Mouse (Mus musculus): ENCODE measurements around the gene Ptprd. TPM values are rescaled to one million over a fixed set of nuclear protein-coding genes. Genes with fewer than 3 reads are reported as not detected.

Ptprd gene
- total and polyA plus RNA-seq, 3 experiments = not detected

DNA sequence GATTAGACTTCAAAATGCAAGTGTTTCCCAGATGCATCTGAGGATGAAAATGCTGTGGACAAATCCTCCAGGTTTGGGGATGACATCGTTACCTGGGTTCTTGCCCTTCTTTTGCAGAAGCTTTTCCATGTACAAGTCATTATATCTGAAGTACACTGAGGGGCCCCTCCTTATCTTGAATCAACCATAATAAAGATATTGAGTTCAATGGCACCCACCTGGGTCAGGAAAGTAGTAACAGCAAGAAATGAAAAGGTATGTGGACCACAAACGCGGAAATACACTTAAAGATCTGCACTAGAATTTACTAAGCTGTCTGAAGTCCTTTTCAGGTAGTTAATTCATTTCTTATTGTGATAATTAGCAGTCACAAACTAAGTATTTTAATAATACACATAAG, 2017.0 kb downstream of the Ptprd start:
- TF ChIP-seq MAX (IDR thresholded peaks at IDR 0.05; ENCODE audit: low read length) (no peak), HCFC1 (IDR thresholded peaks at IDR 0.05; ENCODE audit: low read depth, low read length) (no peak), UBTF (IDR thresholded peaks at IDR 0.05; ENCODE audit: borderline replicate concordance, insufficient read depth, low read depth, low read length) (no peak), TAL1 (IDR thresholded peaks at IDR 0.05; ENCODE audit: low read length) (no peak), SMC3 (IDR thresholded peaks at IDR 0.05; ENCODE audit: low read depth, low read length) (no peak), NELFE (IDR thresholded peaks at IDR 0.05; ENCODE audit: low read depth, low read length) (no peak), RCOR1 (IDR thresholded peaks at IDR 0.05; ENCODE audit: low read depth, low read length) (no peak), NRF1 (IDR thresholded peaks at IDR 0.05; ENCODE audit: insufficient read depth, low read depth, low read length, poor library complexity, severe bottlenecking) (no peak), MYB (IDR thresholded peaks at IDR 0.05; ENCODE audit: low read depth, low read length) (no peak), USF1 (IDR thresholded peaks at IDR 0.05; ENCODE audit: low read depth, low read length) (no peak), MEF2A (IDR thresholded peaks at IDR 0.05; ENCODE audit: extremely low read depth, insufficient replicate concordance, low read depth, low read length, poor library complexity, severe bottlenecking) (no peak), TBP (IDR thresholded peaks at IDR 0.05; ENCODE audit: low read depth, low read length) (no peak), CHD1 (IDR thresholded peaks at IDR 0.05; ENCODE audit: low read depth, low read length) (no peak), POLR2AphosphoS5 (IDR thresholded peaks at IDR 0.05; ENCODE audit: borderline replicate concordance, low read depth, low read length) (no peak), JUND (IDR thresholded peaks at IDR 0.05; ENCODE audit: low read depth, low read length) (no peak), GATA1 (IDR thresholded peaks at IDR 0.05; ENCODE audit: low read depth, low read length) (no peak), MAFK (IDR thresholded peaks at IDR 0.05; ENCODE audit: borderline replicate concordance, low read depth, low read length) (no peak), USF2 (IDR thresholded peaks at IDR 0.05; ENCODE audit: borderline replicate concordance in 1 of 2, insufficient read depth in 1 of 2, low read depth in 1 of 2, low read length in 2 of 2) (no peak), GABPA (IDR thresholded peaks at IDR 0.05; ENCODE audit: low read depth, low read length) (no peak)
- no peaks in the 10 kb centered on the region for H3K9me3 ChIP-seq (replicated peaks; ENCODE audit: insufficient read depth, low read length)
- H3K79me2 ChIP-seq (ENCODE audit: control insufficient read depth, insufficient read depth, low read length, poor library complexity) = no peaks in the 10 kb centered on the region
- H3K27ac ChIP-seq (ENCODE audit: control insufficient read depth, low read depth, low read length) = no peak overlapping the region
- DNase-seq (ENCODE audit: low read depth, low spot score) = no peak
- H3K9ac ChIP-seq (ENCODE audit: control insufficient read depth, low read depth, low read length, poor library complexity, severe bottlenecking) = no peak overlapping the region
- no peaks in the 10 kb centered on the region for H3K4me1 ChIP-seq (ENCODE audit: control insufficient read depth in 1 of 2, insufficient read depth in 2 of 2, low read length in 2 of 2)
- no peak overlapping the region for H3K4me3 ChIP-seq (ENCODE audit: control insufficient read depth in 1 of 2, insufficient read depth in 1 of 2, low read depth in 2 of 2, low read length in 2 of 2)
- H3K27me3 ChIP-seq (ENCODE audit: control insufficient read depth in 1 of 2, insufficient read depth in 2 of 2, low read length in 2 of 2) = no peaks in the 10 kb centered on the region
- no peaks in the 10 kb centered on the region for H3K36me3 ChIP-seq (ENCODE audit: control insufficient read depth in 1 of 2, insufficient read depth in 2 of 2, low read length in 2 of 2)

DNA sequence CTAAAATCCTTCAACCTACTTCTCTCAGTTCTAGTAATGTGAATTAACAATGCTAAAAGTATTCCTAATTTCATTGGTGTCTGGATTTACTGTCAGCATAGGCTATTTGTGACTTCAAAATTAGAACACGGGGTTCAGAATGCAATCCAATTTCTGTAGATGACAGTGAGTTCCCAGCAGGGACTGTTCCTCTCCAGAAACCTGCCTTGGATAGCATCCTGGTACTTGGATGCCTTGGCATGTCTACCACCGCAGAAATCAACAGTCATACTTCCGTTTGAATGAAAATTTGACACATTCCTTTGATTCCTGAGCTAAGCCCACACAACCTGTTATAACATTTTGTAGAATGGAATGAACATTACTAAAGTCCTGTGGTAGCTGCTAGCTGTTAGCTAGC, 2018.3 kb downstream of the Ptprd start:
- Histone ChIP-seq H3K9me3 (replicated peaks; ENCODE audit: insufficient read depth, low read length) (no peaks in the 10 kb centered on the region), H3K79me2 (ENCODE audit: control insufficient read depth, insufficient read depth, low read length, poor library complexity) (no peaks in the 10 kb centered on the region), H3K36me3 (ENCODE audit: control insufficient read depth in 1 of 2, insufficient read depth in 2 of 2, low read length in 2 of 2) (no peaks in the 10 kb centered on the region), H3K27ac (ENCODE audit: control insufficient read depth, low read depth, low read length) (no peak overlapping the region), H3K4me3 (ENCODE audit: control insufficient read depth in 1 of 2, insufficient read depth in 1 of 2, low read depth in 2 of 2, low read length in 2 of 2) (no peak overlapping the region), H3K4me1 (ENCODE audit: control insufficient read depth in 1 of 2, insufficient read depth in 2 of 2, low read length in 2 of 2) (no peaks in the 10 kb centered on the region), H3K27me3 (ENCODE audit: control insufficient read depth in 1 of 2, insufficient read depth in 2 of 2, low read length in 2 of 2) (no peaks in the 10 kb centered on the region), H3K9ac (ENCODE audit: control insufficient read depth, low read depth, low read length, poor library complexity, severe bottlenecking) (no peak overlapping the region)
- no peak for DNase-seq (ENCODE audit: low read depth, low spot score)
- TF ChIP-seq JUND (IDR thresholded peaks at IDR 0.05; ENCODE audit: low read depth, low read length) (no peak), GABPA (IDR thresholded peaks at IDR 0.05; ENCODE audit: low read depth, low read length) (no peak), MYB (IDR thresholded peaks at IDR 0.05; ENCODE audit: low read depth, low read length) (no peak), POLR2AphosphoS2 (IDR thresholded peaks at IDR 0.05; ENCODE audit: low read length) (no peak), ZNF384 (IDR thresholded peaks at IDR 0.05; ENCODE audit: low read depth, low read length) (no peak), RCOR1 (IDR thresholded peaks at IDR 0.05; ENCODE audit: low read depth, low read length) (no peak), ZKSCAN1 (IDR thresholded peaks at IDR 0.05; ENCODE audit: low read depth, low read length) (no peak), POLR2A (IDR thresholded peaks at IDR 0.05; ENCODE audit: control insufficient read depth in 1 of 2, insufficient read depth in 1 of 2, low read depth in 1 of 2, low read length in 2 of 2, poor library complexity in 1 of 2) (no peak), TAL1 (IDR thresholded peaks at IDR 0.05; ENCODE audit: low read length) (no peak), MAFK (IDR thresholded peaks at IDR 0.05; ENCODE audit: borderline replicate concordance, low read depth, low read length) (no peak), MAX (IDR thresholded peaks at IDR 0.05; ENCODE audit: low read length) (no peak), GATA1 (IDR thresholded peaks at IDR 0.05; ENCODE audit: low read depth, low read length) (no peak), ZMIZ1 (IDR thresholded peaks at IDR 0.05; ENCODE audit: low read depth, low read length) (no peak), TCF12 (IDR thresholded peaks at IDR 0.05; ENCODE audit: low read depth, low read length) (no peak), SMC3 (IDR thresholded peaks at IDR 0.05; ENCODE audit: low read depth, low read length) (no peak), TBP (IDR thresholded peaks at IDR 0.05; ENCODE audit: low read depth, low read length) (no peak), USF2 (IDR thresholded peaks at IDR 0.05; ENCODE audit: borderline replicate concordance in 1 of 2, insufficient read depth in 1 of 2, low read depth in 1 of 2, low read length in 2 of 2) (no peak), ZC3H11A (IDR thresholded peaks at IDR 0.05; ENCODE audit: low read depth, low read length) (no peak), MAZ (IDR thresholded peaks at IDR 0.05; ENCODE audit: low read depth, low read length) (no peak)

Data from MEL (cell line).